Mouse (Mus musculus) liver, embryonic 14 days (tissue): ENCODE measurements around the gene Zfp943. TPM values are rescaled to one million over a fixed set of nuclear protein-coding genes. Genes with fewer than 3 reads are reported as not detected.

Experiments
- polyA plus RNA-seq: library from polyadenylated mRNA; depleted of rRNA; stranded (reverse); fragments of >200 nt; gene quantifications from 2 replicates; pipeline ENCODE4 v1.2.3, GENCODE M21; 2012; rRNA removed

The Zfp943 gene
- polyA plus RNA-seq = 3.9 and 4.1 TPM in 2 replicates

GRCm38 (mm10) chr17:21962107-21962907, at the start of gene Zfp943, which contains the start of gene Zfp942:
Gene Zfp943, plus strand, starts transcription at chr17:21962552.
Gene Zfp942, minus strand, starts transcription at chr17:21962464.

Other genes starting within 250 kb of the Zfp943 start
- 1.4 TPM in 2 replicates for gene Zfp229, start 231.8 kb upstream of the Zfp943 start, polyA plus RNA-seq
- 0.78 and 0.79 TPM in 2 replicates for gene Zfp820, start 116.8 kb upstream of the Zfp943 start, polyA plus RNA-seq
- 0.58 and 0.63 TPM in 2 replicates for gene Zfp995, start 52.6 kb upstream of the Zfp943 start, polyA plus RNA-seq
- gene Zfp942, start 88 bp upstream of the Zfp943 start, polyA plus RNA-seq = 4.2 and 4.6 TPM in 2 replicates
- gene Zfp947, start 203.6 kb downstream of the Zfp943 start, polyA plus RNA-seq = 0.21 and 0.25 TPM in 2 replicates